Mouse (Mus musculus): ENCODE data around the gene Slc38a2. TPM values are rescaled to one million over a fixed set of nuclear protein-coding genes. Genes with fewer than 3 reads are reported as not detected.

Gene Slc38a2
- total RNA-seq, 1 experiment from 2014 or later: 139 TPM

GRCm38 (mm10) chr15:96724506-96724905 is 25.0 kb upstream of the Slc38a2 start:
- no peak for ATAC-seq (ENCODE audit: extremely low read depth, insufficient number of reproducible peaks, low FRiP score, poor library complexity, severe bottlenecking)

- no peak for ATAC-seq (ENCODE audit: extremely low read depth, insufficient number of reproducible peaks, low FRiP score, poor library complexity, severe bottlenecking)
Measured at GRCm38 (mm10) chr15:96722228-96722627, 22.7 kb upstream of the Slc38a2 start.

GRCm38 (mm10) chr15:96720146-96720545 is 20.6 kb upstream of the Slc38a2 start:
- peak; percentile 41; the same call in 1 of the 2 replicates for ATAC-seq (ENCODE audit: extremely low read depth, insufficient number of reproducible peaks, low FRiP score, poor library complexity, severe bottlenecking)

GRCm38 (mm10) chr15:96718466-96718865 is 18.9 kb upstream of the Slc38a2 start:
- ATAC-seq (ENCODE audit: extremely low read depth, insufficient number of reproducible peaks, low FRiP score, poor library complexity, severe bottlenecking): no peak

- no peak for ATAC-seq (ENCODE audit: extremely low read depth, insufficient number of reproducible peaks, low FRiP score, poor library complexity, severe bottlenecking)
Measured at GRCm38 (mm10) chr15:96717181-96717580, 17.7 kb upstream of the Slc38a2 start.

GRCm38 (mm10) chr15:96716371-96716770 is 16.8 kb upstream of the Slc38a2 start:
- no peak for ATAC-seq (ENCODE audit: extremely low read depth, insufficient number of reproducible peaks, low FRiP score, poor library complexity, severe bottlenecking)

GRCm38 (mm10) chr15:96715692-96716080 is 16.2 kb upstream of the Slc38a2 start:
- no peak for ATAC-seq (ENCODE audit: extremely low read depth, insufficient number of reproducible peaks, low FRiP score, poor library complexity, severe bottlenecking)

GRCm38 (mm10) chr15:96715079-96715691 is 15.7 kb upstream of the Slc38a2 start:
- peak; percentile 60 for ATAC-seq (ENCODE audit: extremely low read depth, insufficient number of reproducible peaks, low FRiP score, poor library complexity, severe bottlenecking)

GRCm38 (mm10) chr15:96714676-96715016 is 15.1 kb upstream of the Slc38a2 start:
- ATAC-seq (ENCODE audit: extremely low read depth, insufficient number of reproducible peaks, low FRiP score, poor library complexity, severe bottlenecking): peak; percentile 51; the same call in 1 of the 2 replicates

- ATAC-seq (ENCODE audit: extremely low read depth, insufficient number of reproducible peaks, low FRiP score, poor library complexity, severe bottlenecking): no peak
Measured at GRCm38 (mm10) chr15:96713758-96714675, 14.5 kb upstream of the Slc38a2 start.

- ATAC-seq (ENCODE audit: extremely low read depth, insufficient number of reproducible peaks, low FRiP score, poor library complexity, severe bottlenecking): no peak
Measured at GRCm38 (mm10) chr15:96712338-96712737, 12.8 kb upstream of the Slc38a2 start.

GRCm38 (mm10) chr15:96711664-96712063 is 12.1 kb upstream of the Slc38a2 start:
- no peak for ATAC-seq (ENCODE audit: extremely low read depth, insufficient number of reproducible peaks, low FRiP score, poor library complexity, severe bottlenecking)

- no peak for ATAC-seq (ENCODE audit: extremely low read depth, insufficient number of reproducible peaks, low FRiP score, poor library complexity, severe bottlenecking)
Measured at GRCm38 (mm10) chr15:96710352-96711114, 11.0 kb upstream of the Slc38a2 start.

GRCm38 (mm10) chr15:96709491-96710351 is 10.2 kb upstream of the Slc38a2 start:
- peak; percentile 81 for ATAC-seq (ENCODE audit: extremely low read depth, insufficient number of reproducible peaks, low FRiP score, poor library complexity, severe bottlenecking)

- no peak for ATAC-seq (ENCODE audit: extremely low read depth, insufficient number of reproducible peaks, low FRiP score, poor library complexity, severe bottlenecking)
Measured at GRCm38 (mm10) chr15:96708976-96709490, 9.5 kb upstream of the Slc38a2 start.

GRCm38 (mm10) chr15:96708428-96708827 is 8.9 kb upstream of the Slc38a2 start:
- ATAC-seq (ENCODE audit: extremely low read depth, insufficient number of reproducible peaks, low FRiP score, poor library complexity, severe bottlenecking): no peak

GRCm38 (mm10) chr15:96707936-96708335 is 8.4 kb upstream of the Slc38a2 start:
- ATAC-seq (ENCODE audit: extremely low read depth, insufficient number of reproducible peaks, low FRiP score, poor library complexity, severe bottlenecking): no peak

- ATAC-seq (ENCODE audit: extremely low read depth, insufficient number of reproducible peaks, low FRiP score, poor library complexity, severe bottlenecking): no peak
Measured at GRCm38 (mm10) chr15:96702466-96703031, 3.0 kb upstream of the Slc38a2 start.

All from neutrophil, adult 5-6 weeks (primary cell).